Mouse (Mus musculus): ENCODE data around the gene Malrd1. TPM values are rescaled to one million over a fixed set of nuclear protein-coding genes. Genes with fewer than 3 reads are reported as not detected.

Malrd1 gene
- polyA plus RNA-seq, 1 experiment: 5.9 TPM

DNA sequence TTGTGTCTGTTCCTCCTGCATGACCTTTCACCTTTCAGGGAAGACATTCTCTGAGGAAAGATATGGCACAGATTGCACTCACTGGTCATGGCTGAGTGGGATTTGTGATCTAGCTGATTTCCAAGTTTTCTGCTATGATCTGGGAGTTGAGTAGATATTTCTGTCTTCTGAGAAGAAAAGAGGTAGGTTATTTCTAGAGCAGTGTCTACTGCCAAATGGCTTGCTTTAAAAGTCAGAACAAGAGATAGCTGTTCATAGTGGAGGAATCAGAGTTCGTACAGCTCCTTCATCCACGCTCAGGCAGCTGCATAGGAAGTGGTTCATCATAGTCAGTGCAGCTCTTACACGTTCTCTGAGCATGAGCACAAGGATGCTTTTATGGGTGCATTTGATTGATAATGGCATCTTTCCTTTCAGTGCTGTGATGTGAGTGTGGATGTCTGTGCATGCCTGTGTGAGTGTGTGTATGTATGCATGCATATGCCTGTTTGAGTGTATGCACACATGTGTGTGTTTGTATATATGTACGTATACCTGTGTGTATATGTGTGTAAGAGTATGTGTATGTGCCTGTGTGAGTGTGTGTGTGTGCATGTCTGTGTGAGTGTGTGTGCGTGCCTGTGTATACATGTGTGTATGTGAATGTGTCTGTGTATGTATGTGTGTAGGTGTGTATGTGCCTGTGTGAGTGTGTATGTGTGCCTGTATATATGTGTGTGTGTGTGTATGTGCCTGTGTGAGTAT lies 637.1 kb downstream of the Malrd1 start:
- H3K27ac ChIP-seq (ENCODE audit: insufficient read depth, low read depth, low read length): no peak overlapping the region
- WGBS: 82% methylated on average over 5 of the region's 5 CpGs
- no peaks in the 10 kb centered on the region for H3K27me3 ChIP-seq (ENCODE audit: control insufficient read depth, insufficient read depth, low read length)
- H3K4me3 ChIP-seq (ENCODE audit: low read depth, low read length): no peak overlapping the region
- H3K4me1 ChIP-seq (ENCODE audit: control insufficient read depth, insufficient read depth, insufficient read length, low read length): no peaks in the 10 kb centered on the region
- H3K36me3 ChIP-seq (ENCODE audit: control insufficient read depth, insufficient read depth, low read length): no peaks in the 10 kb centered on the region
- no peak for TF ChIP-seq POLR2A (IDR thresholded peaks at IDR 0.05; ENCODE audit: low read depth, low read length)
- TF ChIP-seq CTCF (IDR thresholded peaks at IDR 0.05; ENCODE audit: extremely low read depth, insufficient read length, insufficient replicate concordance, low read depth, low read length): no peak

DNA sequence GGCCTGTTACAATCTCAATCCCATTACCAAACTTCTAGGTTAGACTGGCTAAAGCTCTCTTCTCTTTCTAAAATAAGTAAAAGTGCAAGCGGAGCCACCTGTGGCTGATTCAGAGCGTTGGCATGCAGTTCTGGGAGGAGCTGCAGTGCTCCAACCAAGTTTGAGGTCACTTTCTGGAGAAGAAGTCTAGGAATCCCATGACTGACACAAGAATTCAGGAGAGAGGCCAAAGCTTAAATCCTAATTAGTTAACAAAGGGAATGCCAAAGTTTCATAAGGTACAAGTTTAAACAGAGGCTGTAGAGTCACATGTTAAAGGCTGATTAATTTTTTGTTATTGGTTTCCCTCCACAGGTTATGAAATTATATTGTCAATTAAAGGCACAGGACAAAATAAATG lies 642.3 kb downstream of the Malrd1 start:
- no peak overlapping the region for H3K27ac ChIP-seq (ENCODE audit: insufficient read depth, low read depth, low read length)
- H3K27me3 ChIP-seq (ENCODE audit: control insufficient read depth, insufficient read depth, low read length): no peaks in the 10 kb centered on the region
- no peaks in the 10 kb centered on the region for H3K36me3 ChIP-seq (ENCODE audit: control insufficient read depth, insufficient read depth, low read length)
- H3K4me1 ChIP-seq (ENCODE audit: control insufficient read depth, insufficient read depth, insufficient read length, low read length): no peaks in the 10 kb centered on the region
- TF ChIP-seq POLR2A (IDR thresholded peaks at IDR 0.05; ENCODE audit: low read depth, low read length) (no peak), CTCF (IDR thresholded peaks at IDR 0.05; ENCODE audit: extremely low read depth, insufficient read length, insufficient replicate concordance, low read depth, low read length) (no peak)
- H3K4me3 ChIP-seq (ENCODE audit: low read depth, low read length): no peak overlapping the region
- WGBS: 75% methylated on average over 2 of the region's 2 CpGs

DNA sequence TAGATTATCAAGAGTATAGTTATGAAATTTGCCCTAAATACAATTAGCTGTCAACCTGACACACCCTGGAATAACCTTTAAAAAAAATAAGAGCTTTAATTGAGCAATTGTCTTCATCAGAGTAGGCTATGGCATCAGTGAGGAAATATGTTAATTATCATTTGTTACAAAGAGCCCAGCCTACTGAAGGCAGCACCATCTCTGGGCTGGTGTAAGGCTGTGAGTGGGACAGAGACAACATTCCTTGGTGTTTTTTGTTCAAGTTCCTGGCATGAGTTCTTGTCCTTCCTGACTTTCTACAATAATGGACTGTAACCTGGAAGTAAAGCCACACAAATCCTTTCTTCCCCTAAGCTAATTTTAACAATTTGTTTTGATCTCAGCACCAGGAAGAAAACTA lies 645.8 kb downstream of the Malrd1 start:
- H3K4me1 ChIP-seq (ENCODE audit: control insufficient read depth, insufficient read depth, insufficient read length, low read length): no peaks in the 10 kb centered on the region
- TF ChIP-seq POLR2A (IDR thresholded peaks at IDR 0.05; ENCODE audit: low read depth, low read length): no peak
- TF ChIP-seq CTCF (IDR thresholded peaks at IDR 0.05; ENCODE audit: extremely low read depth, insufficient read length, insufficient replicate concordance, low read depth, low read length): no peak
- H3K27ac ChIP-seq (ENCODE audit: insufficient read depth, low read depth, low read length): no peak overlapping the region
- H3K36me3 ChIP-seq (ENCODE audit: control insufficient read depth, insufficient read depth, low read length): no peaks in the 10 kb centered on the region
- H3K4me3 ChIP-seq (ENCODE audit: low read depth, low read length): no peak overlapping the region
- H3K27me3 ChIP-seq (ENCODE audit: control insufficient read depth, insufficient read depth, low read length): no peaks in the 10 kb centered on the region

DNA sequence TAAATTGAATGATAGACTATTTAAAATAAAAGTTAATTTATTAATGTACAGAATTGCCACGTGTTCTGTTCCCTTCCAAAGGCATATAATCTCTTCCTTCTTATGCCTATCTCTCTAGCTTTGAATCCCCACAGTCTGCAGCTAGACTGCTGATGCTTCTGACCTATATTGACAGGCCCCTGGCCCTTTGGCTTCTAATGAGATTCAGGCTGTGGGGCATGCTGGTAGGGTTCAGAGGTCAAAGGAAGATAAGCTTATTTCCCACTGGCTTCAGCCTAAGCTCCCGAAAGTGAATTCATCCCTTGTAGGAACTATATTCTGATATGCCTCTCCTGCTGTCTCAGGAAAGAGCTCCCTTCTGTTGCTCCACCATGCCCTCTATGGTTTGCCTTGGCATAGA lies 647.1 kb downstream of the Malrd1 start:
- 49% methylated on average over 2 of the region's 2 CpGs for WGBS
- no peaks in the 10 kb centered on the region for H3K36me3 ChIP-seq (ENCODE audit: control insufficient read depth, insufficient read depth, low read length)
- TF ChIP-seq CTCF (IDR thresholded peaks at IDR 0.05; ENCODE audit: extremely low read depth, insufficient read length, insufficient replicate concordance, low read depth, low read length) (no peak), POLR2A (IDR thresholded peaks at IDR 0.05; ENCODE audit: low read depth, low read length) (no peak)

DNA sequence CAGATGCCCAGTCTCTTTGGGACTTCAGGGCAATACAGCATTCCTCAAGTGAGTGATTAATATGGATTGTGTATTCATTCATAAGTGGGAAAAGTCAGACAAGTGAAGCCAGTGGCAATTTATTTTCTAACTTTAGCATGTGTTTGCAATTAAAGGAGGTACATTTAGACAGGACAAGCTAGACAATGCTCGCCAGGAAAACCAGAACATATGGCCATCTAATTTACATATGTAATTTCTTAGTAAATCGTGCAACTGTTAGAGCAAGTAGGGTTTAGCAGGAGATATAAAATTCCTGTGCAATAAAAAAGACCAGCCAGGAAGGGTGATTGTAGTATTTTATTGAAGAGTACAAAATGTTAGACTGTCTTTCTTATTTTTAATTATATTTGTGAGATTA lies 655.9 kb downstream of the Malrd1 start:
- 67% methylated on average over 2 of the region's 2 CpGs for WGBS
- Histone ChIP-seq H3K4me3 (ENCODE audit: low read depth, low read length) (no peak overlapping the region), H3K27ac (ENCODE audit: insufficient read depth, low read depth, low read length) (no peak overlapping the region), H3K4me1 (ENCODE audit: control insufficient read depth, insufficient read depth, insufficient read length, low read length) (no peaks in the 10 kb centered on the region), H3K27me3 (ENCODE audit: control insufficient read depth, insufficient read depth, low read length) (no peaks in the 10 kb centered on the region), H3K36me3 (ENCODE audit: control insufficient read depth, insufficient read depth, low read length) (no peaks in the 10 kb centered on the region)
- no peak for TF ChIP-seq POLR2A (IDR thresholded peaks at IDR 0.05; ENCODE audit: low read depth, low read length)
- TF ChIP-seq CTCF (IDR thresholded peaks at IDR 0.05; ENCODE audit: extremely low read depth, insufficient read length, insufficient replicate concordance, low read depth, low read length): no peak

More for the DNA sequence above, 647.1 kb downstream of the Malrd1 start:
- Histone ChIP-seq H3K4me1 (ENCODE audit: control insufficient read depth, insufficient read depth, insufficient read length, low read length) (no peaks in the 10 kb centered on the region), H3K4me3 (ENCODE audit: low read depth, low read length) (no peak overlapping the region), H3K27ac (ENCODE audit: insufficient read depth, low read depth, low read length) (no peak overlapping the region), H3K27me3 (ENCODE audit: control insufficient read depth, insufficient read depth, low read length) (no peaks in the 10 kb centered on the region)

DNA sequence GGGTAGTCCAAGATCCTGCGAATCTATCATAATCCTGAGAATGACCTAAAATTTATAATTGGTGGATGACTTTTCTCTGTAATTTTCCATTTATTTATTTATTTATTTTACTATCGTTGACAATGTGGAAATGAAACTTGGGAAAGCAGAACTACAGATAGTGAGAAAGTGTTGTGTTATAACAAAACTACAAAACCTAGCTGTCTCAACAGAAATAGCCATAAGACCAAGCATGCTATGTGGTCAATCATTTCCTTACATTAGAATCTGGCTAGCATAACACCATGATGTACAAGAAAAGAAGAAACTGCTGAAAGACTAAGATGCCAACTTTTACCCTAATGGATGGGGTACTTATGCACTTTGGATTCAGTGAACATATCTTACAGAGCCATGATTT lies 656.9 kb downstream of the Malrd1 start:
- 85% methylated on average over 2 of the region's 2 CpGs for WGBS
- no peaks in the 10 kb centered on the region for H3K27me3 ChIP-seq (ENCODE audit: control insufficient read depth, insufficient read depth, low read length)
- no peak for TF ChIP-seq POLR2A (IDR thresholded peaks at IDR 0.05; ENCODE audit: low read depth, low read length)
- TF ChIP-seq CTCF (IDR thresholded peaks at IDR 0.05; ENCODE audit: extremely low read depth, insufficient read length, insufficient replicate concordance, low read depth, low read length): no peak
- H3K4me3 ChIP-seq (ENCODE audit: low read depth, low read length): no peak overlapping the region
- H3K4me1 ChIP-seq (ENCODE audit: control insufficient read depth, insufficient read depth, insufficient read length, low read length): no peaks in the 10 kb centered on the region
- H3K36me3 ChIP-seq (ENCODE audit: control insufficient read depth, insufficient read depth, low read length): no peaks in the 10 kb centered on the region
- no peak overlapping the region for H3K27ac ChIP-seq (ENCODE audit: insufficient read depth, low read depth, low read length)

DNA sequence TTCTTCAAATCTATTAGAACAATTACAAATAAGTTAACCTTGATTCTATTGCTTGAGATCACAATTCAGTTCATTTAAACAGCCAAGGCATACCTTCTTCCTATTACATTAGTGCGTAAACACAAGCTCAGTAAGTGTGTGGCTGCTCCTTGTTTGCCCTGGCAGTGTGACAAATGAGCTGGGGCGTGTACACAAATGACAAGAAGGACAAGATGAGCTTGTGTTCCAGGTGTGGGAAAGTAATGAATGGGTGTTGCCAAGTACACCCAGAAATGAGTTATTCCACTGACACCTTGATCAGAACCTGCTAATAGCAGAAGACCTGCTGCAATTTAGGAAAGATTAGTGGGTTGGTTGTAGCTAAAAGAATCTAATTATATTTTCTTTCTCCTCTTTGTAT lies 683.7 kb downstream of the Malrd1 start:
- TF ChIP-seq CTCF (IDR thresholded peaks at IDR 0.05; ENCODE audit: extremely low read depth, insufficient read length, insufficient replicate concordance, low read depth, low read length) (no peak), POLR2A (IDR thresholded peaks at IDR 0.05; ENCODE audit: low read depth, low read length) (no peak)
- no peak overlapping the region for H3K4me3 ChIP-seq (ENCODE audit: low read depth, low read length)
- H3K27ac ChIP-seq (ENCODE audit: insufficient read depth, low read depth, low read length): no peak overlapping the region
- H3K27me3 ChIP-seq (ENCODE audit: control insufficient read depth, insufficient read depth, low read length): no peaks in the 10 kb centered on the region
- H3K4me1 ChIP-seq (ENCODE audit: control insufficient read depth, insufficient read depth, insufficient read length, low read length): no peaks in the 10 kb centered on the region
- WGBS: 28% methylated on average over 2 of the region's 2 CpGs
- H3K36me3 ChIP-seq (ENCODE audit: control insufficient read depth, insufficient read depth, low read length): no peaks in the 10 kb centered on the region
